Mouse (Mus musculus) liver, embryonic 13.5 days (tissue): ENCODE results near the gene Gjb6. TPM values are rescaled to one million over a fixed set of nuclear protein-coding genes. Genes with fewer than 3 reads are reported as not detected.

Experiments
- ATAC-seq: fragments of 200-750 bp; cut with Nextera tagmentation; 2 replicates; pipeline ENCODE4 v1.8.0; 2017; ENCODE audit warnings: low read depth, mild to moderate bottlenecking, moderate number of reproducible peaks, moderate library complexity
- DNase-seq: peaks from one replicate; pipeline ENCODE4 v3.0.0; 2022
- H3K27ac ChIP-seq: fragments of 300-500 bp; sonication (generic); 2 replicates; pipeline ENCODE4 v1.5.1; 2015; ENCODE audit warnings: moderate library complexity, mild to moderate bottlenecking, inconsistent platforms
- H3K27me3 ChIP-seq: fragments of 300-500 bp; sonication (generic); 2 replicates; pipeline ENCODE4 v1.6.1; 2015; ENCODE audit warnings: mild to moderate bottlenecking, inconsistent platforms
- H3K36me3 ChIP-seq: fragments of 300-500 bp; sonication (generic); 2 replicates; pipeline ENCODE4 v1.6.1; 2015; ENCODE audit warnings: mild to moderate bottlenecking, inconsistent platforms
- H3K4me1 ChIP-seq: fragments of 300-500 bp; sonication (generic); replicated peaks from 2 replicates; pipeline ENCODE4 v1.6.1; 2015; ENCODE audit warnings: inconsistent platforms
- H3K4me2 ChIP-seq: fragments of 300-500 bp; sonication (generic); 2 replicates; pipeline ENCODE4 v1.6.1; 2015; ENCODE audit warnings: inconsistent platforms, mild to moderate bottlenecking, moderate library complexity
- H3K4me3 ChIP-seq: fragments of 300-500 bp; sonication (generic); replicated peaks from 2 replicates; pipeline ENCODE4 v1.5.1; 2015; ENCODE audit warnings: mild to moderate bottlenecking, inconsistent platforms
- H3K9ac ChIP-seq: fragments of 300-500 bp; sonication (generic); 2 replicates; pipeline ENCODE4 v1.6.1; 2015; ENCODE audit warnings: mild to moderate bottlenecking, inconsistent platforms
- H3K9me3 ChIP-seq: fragments of 300-500 bp; sonication (generic); replicated peaks from 2 replicates; pipeline ENCODE4 v1.6.1; 2016; ENCODE audit warnings: inconsistent platforms
- WGBS: fragments of 180-500 bp; shearing (Covaris S2); methylation state at CpG from one replicate; pipeline ENCODE4 v1.1.7; 2015; ENCODE audit not compliant: insufficient replicate concordance; 5-methylcytosine and 5-hydroxymethylcytosine counted together
- polyA plus RNA-seq: library from polyadenylated mRNA; unstranded; fragments of >200 nt; fragmentation: Nextera tagmentation; extraction: Ambion mirVana; gene quantifications from 2 replicates; pipeline ENCODE4 v1.2.1, GENCODE M21; 2015

Gene Gjb6
- polyA plus RNA-seq, 1 experiment from 2014 or later, result 0.27 TPM

- Histone ChIP-seq H3K36me3 (no peaks in the 10 kb centered on the region), H3K9me3 (no peaks in the 10 kb centered on the region), H3K27ac (no peak overlapping the region), H3K27me3 (peaks cover 75% of the 10 kb centered on the region), H3K9ac (no peak overlapping the region), H3K4me3 (no peak overlapping the region), H3K4me1 (peaks cover 17% of the 10 kb centered on the region; the same call in 1 of the 2 replicates), H3K4me2 (no peak overlapping the region)
- WGBS, result 51% methylated on average over 8 of the region's 8 CpGs
- ATAC-seq, result no peak
- DNase-seq, result no peak
Observed at GRCm38 (mm10) chr14:57107091-57107490, 26.3 kb downstream of the Gjb6 start.

GRCm38 (mm10) chr14:57105721-57106120 is 27.7 kb downstream of the Gjb6 start:
- DNase-seq, result no peak
- Histone ChIP-seq H3K4me1 (peaks cover 17% of the 10 kb centered on the region; the same call in 1 of the 2 replicates), H3K27me3 (peaks cover 68% of the 10 kb centered on the region), H3K4me3 (no peak overlapping the region), H3K27ac (no peak overlapping the region), H3K36me3 (no peaks in the 10 kb centered on the region), H3K9me3 (no peaks in the 10 kb centered on the region), H3K9ac (no peak overlapping the region), H3K4me2 (no peak overlapping the region)
- no peak for ATAC-seq
- 40% methylated on average over 11 of the region's 11 CpGs for WGBS

DNA sequence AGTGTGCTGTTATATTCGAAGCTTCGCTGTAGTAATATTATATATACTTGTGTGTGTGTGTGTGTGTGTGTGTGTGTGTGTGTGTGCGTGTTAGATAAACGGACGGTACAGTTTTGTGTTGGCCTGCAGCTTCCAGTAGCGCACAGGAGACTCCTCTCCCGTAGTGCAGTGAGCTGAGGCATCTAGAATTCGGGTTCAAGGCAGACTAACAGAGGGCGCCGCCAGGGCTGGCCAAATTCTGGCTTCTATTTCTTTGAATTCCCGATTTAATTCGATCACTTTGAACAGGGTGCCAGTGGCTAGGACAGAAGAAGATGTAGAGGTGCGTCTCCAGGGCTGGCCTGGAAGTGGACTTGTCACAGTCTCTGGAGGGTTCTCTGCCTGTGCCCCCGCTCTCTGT is 28.3 kb downstream of the Gjb6 start:
- peaks cover 22% of the 10 kb centered on the region; the same call in 1 of the 2 replicates for H3K4me1 ChIP-seq
- WGBS, result 12% methylated on average over 14 of the region's 14 CpGs
- no peak overlapping the region for H3K9ac ChIP-seq
- H3K27me3 ChIP-seq, result peaks cover 65% of the 10 kb centered on the region
- peak overlapping the region; percentile 62 for H3K4me3 ChIP-seq
- DNase-seq (no peak), ATAC-seq (no peak)
- no peaks in the 10 kb centered on the region for H3K9me3 ChIP-seq
- H3K4me2 ChIP-seq, result peak overlapping the region; percentile 75
- no peaks in the 10 kb centered on the region for H3K36me3 ChIP-seq
- H3K27ac ChIP-seq, result no peak overlapping the region

GRCm38 (mm10) chr14:57104106-57105023 is 29.0 kb downstream of the Gjb6 start, which contains the start of gene Gjb2:
TSS of gene Gjb2 (minus strand) at chr14:57104702.
- peaks cover 65% of the 10 kb centered on the region for H3K27me3 ChIP-seq
- no peaks in the 10 kb centered on the region for H3K9me3 ChIP-seq
- H3K36me3 ChIP-seq, result no peaks in the 10 kb centered on the region
- H3K4me1 ChIP-seq, result peaks cover 28% of the 10 kb centered on the region; the same call in 1 of the 2 replicates
- H3K27ac ChIP-seq, result no peak within 1 kb of the TSS
- peak within 1 kb of the TSS; percentile 62 for H3K4me3 ChIP-seq
- H3K9ac ChIP-seq, result peak within 1 kb of the TSS; percentile 57
- WGBS, result 1% methylated on average over 101 of the region's 101 CpGs
- H3K4me2 ChIP-seq, result peak within 1 kb of the TSS; percentile 75
- DNase-seq (no peak), ATAC-seq (peak; percentile 71)

GRCm38 (mm10) chr14:57103711-57104105 is 29.7 kb downstream of the Gjb6 start:
- Histone ChIP-seq H3K4me1 (peaks cover 33% of the 10 kb centered on the region; the same call in 1 of the 2 replicates), H3K4me2 (peak overlapping the region; percentile 75), H3K27me3 (peaks cover 65% of the 10 kb centered on the region), H3K9ac (peak overlapping the region; percentile 57), H3K9me3 (no peaks in the 10 kb centered on the region), H3K27ac (no peak overlapping the region), H3K36me3 (no peaks in the 10 kb centered on the region), H3K4me3 (peak overlapping the region; percentile 62)
- 6% methylated on average over 22 of the region's 22 CpGs for WGBS
- DNase-seq (no peak), ATAC-seq (no peak)

- ATAC-seq (no peak), DNase-seq (no peak)
- Histone ChIP-seq H3K4me2 (peak overlapping the region; percentile 75), H3K9ac (no peak overlapping the region), H3K27ac (no peak overlapping the region), H3K9me3 (no peaks in the 10 kb centered on the region), H3K27me3 (peaks cover 65% of the 10 kb centered on the region), H3K4me3 (peak overlapping the region; percentile 62), H3K4me1 (peaks cover 33% of the 10 kb centered on the region; the same call in 1 of the 2 replicates), H3K36me3 (no peaks in the 10 kb centered on the region)
- WGBS, result 55% methylated on average over 6 of the region's 6 CpGs
Observed at GRCm38 (mm10) chr14:57103121-57103520, 30.3 kb downstream of the Gjb6 start.

GRCm38 (mm10) chr14:57101623-57102022 is 31.8 kb downstream of the Gjb6 start:
- Histone ChIP-seq H3K36me3 (no peaks in the 10 kb centered on the region), H3K9ac (no peak overlapping the region), H3K4me1 (peaks cover 38% of the 10 kb centered on the region), H3K4me3 (no peak overlapping the region), H3K27ac (no peak overlapping the region), H3K27me3 (peaks cover 51% of the 10 kb centered on the region), H3K4me2 (no peak overlapping the region), H3K9me3 (no peaks in the 10 kb centered on the region)
- no peak for DNase-seq
- 73% methylated on average over 7 of the region's 7 CpGs for WGBS
- no peak for ATAC-seq

- WGBS, result 22% methylated on average over 4 of the region's 4 CpGs
- ATAC-seq, result peak; percentile 69
- no peak overlapping the region for H3K4me3 ChIP-seq
- DNase-seq, result no peak
- H3K9ac ChIP-seq, result no peak overlapping the region
- no peaks in the 10 kb centered on the region for H3K27me3 ChIP-seq
- H3K9me3 ChIP-seq, result no peaks in the 10 kb centered on the region
- no peak overlapping the region for H3K27ac ChIP-seq
- H3K4me2 ChIP-seq, result no peak overlapping the region
- no peaks in the 10 kb centered on the region for H3K36me3 ChIP-seq
- peaks cover 36% of the 10 kb centered on the region for H3K4me1 ChIP-seq
Observed at GRCm38 (mm10) chr14:57095855-57096254, 37.6 kb downstream of the Gjb6 start.

GRCm38 (mm10) chr14:57093029-57093428 is 40.4 kb downstream of the Gjb6 start:
- 2% methylated on average over 8 of the region's 8 CpGs for WGBS
- Histone ChIP-seq H3K9ac (no peak overlapping the region), H3K9me3 (no peaks in the 10 kb centered on the region), H3K4me1 (peaks cover 20% of the 10 kb centered on the region), H3K36me3 (no peaks in the 10 kb centered on the region), H3K27ac (no peak overlapping the region), H3K4me2 (no peak overlapping the region), H3K27me3 (no peaks in the 10 kb centered on the region), H3K4me3 (no peak overlapping the region)
- ATAC-seq, result no peak
- peak; percentile 20 for DNase-seq

DNA sequence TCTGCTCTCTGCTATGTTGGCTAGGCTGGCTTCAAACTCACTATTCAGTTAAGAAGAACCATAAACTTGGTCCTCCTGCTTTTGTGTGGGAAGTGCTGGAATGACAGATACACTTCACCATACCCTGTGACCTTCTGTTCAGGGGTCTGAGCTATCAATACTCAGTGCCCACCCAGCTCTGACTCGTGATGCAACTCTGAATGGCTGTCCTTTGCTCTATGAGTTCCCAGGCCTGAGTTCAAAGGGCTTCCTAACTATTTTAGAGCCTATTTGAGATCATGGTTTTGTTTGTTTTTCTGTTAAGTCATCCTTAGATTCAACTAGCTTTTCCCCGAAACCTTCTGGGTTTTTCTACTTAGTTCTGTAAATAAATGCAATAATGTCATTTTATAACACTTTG is 43.4 kb downstream of the Gjb6 start:
- no peak overlapping the region for H3K4me2 ChIP-seq
- no peaks in the 10 kb centered on the region for H3K9me3 ChIP-seq
- H3K36me3 ChIP-seq, result no peaks in the 10 kb centered on the region
- no peak overlapping the region for H3K9ac ChIP-seq
- 31% methylated on average over 2 of the region's 2 CpGs for WGBS
- ATAC-seq (peak; percentile 48), DNase-seq (no peak)
- no peak overlapping the region for H3K4me3 ChIP-seq
- H3K27ac ChIP-seq, result peak overlapping the region; percentile 48
- H3K27me3 ChIP-seq, result no peaks in the 10 kb centered on the region
- peaks cover under 1% of the 10 kb centered on the region for H3K4me1 ChIP-seq

GRCm38 (mm10) chr14:57089107-57089506 is 44.3 kb downstream of the Gjb6 start:
- peak overlapping the region; percentile 48 for H3K27ac ChIP-seq
- no peaks in the 10 kb centered on the region for H3K9me3 ChIP-seq
- WGBS, result 63% methylated on average over 7 of the region's 7 CpGs
- H3K4me2 ChIP-seq, result no peak overlapping the region
- no peak overlapping the region for H3K9ac ChIP-seq
- no peaks in the 10 kb centered on the region for H3K36me3 ChIP-seq
- H3K4me1 ChIP-seq, result no peaks in the 10 kb centered on the region; the same call in 1 of the 2 replicates
- H3K4me3 ChIP-seq, result no peak overlapping the region
- peak; percentile 88 for ATAC-seq
- DNase-seq, result no peak
- no peaks in the 10 kb centered on the region for H3K27me3 ChIP-seq
